Mouse (Mus musculus) testis, adult 2 months (tissue): ENCODE results near the gene Il18bp. TPM values are rescaled to one million over a fixed set of nuclear protein-coding genes. Genes with fewer than 3 reads are reported as not detected.
"Not testable (repeated sequence)": the region's sequence is repeated elsewhere in the genome, so short reads cannot be mapped to it uniquely, and the experiment has no call there.

ENCODE experiments used
- H3K27ac ChIP-seq: fragments of 200-500 bp; 2 replicates; pipeline ENCODE4 v1.5.1; 2012; ENCODE audit warnings: low read depth, low read length; ENCODE audit not compliant: control insufficient read depth, insufficient read depth
- H3K27me3 ChIP-seq: fragments of 200-500 bp; 2 replicates; pipeline ENCODE4 v1.6.1; 2012; ENCODE audit warnings: mild to moderate bottlenecking, low read length, moderate library complexity; ENCODE audit not compliant: control insufficient read depth, insufficient read depth
- H3K36me3 ChIP-seq: fragments of 200-500 bp; 2 replicates; pipeline ENCODE4 v1.6.1; 2012; ENCODE audit warnings: mild to moderate bottlenecking, low read length; ENCODE audit not compliant: control insufficient read depth, insufficient read depth
- H3K4me1 ChIP-seq: fragments of 200-500 bp; 2 replicates; pipeline ENCODE4 v1.6.1; 2012; ENCODE audit warnings: low read length; ENCODE audit not compliant: control insufficient read depth, insufficient read depth
- H3K4me3 ChIP-seq: fragments of 200-500 bp; 2 replicates; pipeline ENCODE4 v1.5.1; 2012; ENCODE audit warnings: low read depth, mild to moderate bottlenecking, low read length, moderate library complexity, mixed read lengths; ENCODE audit not compliant: control insufficient read depth
- CTCF ChIP-seq: fragments of 200-500 bp; IDR thresholded peaks from 2 replicates; pipeline ENCODE4 v1.5.1; 2012; ENCODE audit warnings: low read depth, mild to moderate bottlenecking, inconsistent platforms, low read length, moderate library complexity; ENCODE audit not compliant: control insufficient read depth, insufficient read depth, insufficient replicate concordance
- POLR2A ChIP-seq: fragments of 200-500 bp; IDR thresholded peaks from 2 replicates; pipeline ENCODE4 v1.6.1; 2012; ENCODE audit warnings: low read depth, mild to moderate bottlenecking, inconsistent platforms, low read length, moderate library complexity; ENCODE audit not compliant: control insufficient read depth
- polyA plus RNA-seq: library from polyadenylated mRNA; depleted of rRNA; stranded (reverse); fragments of >200 nt; gene quantifications from 2 replicates; pipeline ENCODE4 v1.2.3, GENCODE M21; 2012; rRNA removed

Gene Il18bp
- polyA plus RNA-seq = 3.3 and 4.2 TPM in 2 replicates

DNA sequence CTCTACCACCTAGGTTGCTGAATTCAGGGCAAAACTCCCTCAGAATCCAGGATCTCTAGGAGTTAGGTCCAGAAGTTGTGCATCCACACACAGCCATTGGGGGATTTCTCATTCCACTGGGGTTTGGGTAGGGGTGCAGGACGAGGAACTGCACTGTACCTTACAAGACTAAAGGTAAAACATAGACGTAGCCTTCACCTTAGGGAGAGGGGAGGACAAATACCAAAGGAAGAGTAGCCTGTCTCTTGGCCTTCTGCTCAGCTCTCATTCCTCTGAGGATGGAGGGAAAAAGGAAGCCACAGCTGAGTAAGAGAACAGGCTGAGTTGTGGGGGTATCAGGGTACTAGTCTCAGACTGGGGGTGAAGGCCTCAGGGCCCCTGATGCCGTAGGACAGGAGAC, at the start of gene Il18bp:
Il18bp (minus strand) TSS at position 101 of the 400 bp plus-strand sequence.
- H3K36me3 ChIP-seq = no peaks in the 10 kb centered on the region; the same call in 1 of the 2 replicates
- H3K27me3 ChIP-seq = no peaks in the 10 kb centered on the region
- no peak for TF ChIP-seq POLR2A
- no peak for TF ChIP-seq CTCF

DNA sequence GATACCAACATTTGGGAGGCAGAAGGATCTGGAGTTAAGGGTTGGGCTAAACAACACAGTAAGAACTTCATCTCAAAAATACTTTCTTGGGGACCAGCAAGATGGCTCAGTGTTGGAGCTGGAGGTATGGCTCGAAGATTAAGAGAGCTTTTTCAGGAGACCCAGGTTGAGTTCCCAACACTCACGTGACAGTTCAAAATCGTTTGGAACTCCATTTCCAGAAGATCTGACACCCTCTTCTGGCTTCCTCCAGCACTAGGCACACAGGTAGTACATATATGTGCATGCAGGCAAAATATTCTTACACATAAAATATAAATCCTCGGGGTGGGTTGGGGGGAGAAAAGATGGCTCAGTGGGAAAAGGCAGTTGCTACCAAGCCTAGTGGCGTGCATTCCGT, 47.9 kb upstream of the Il18bp start:
- peaks cover 4% of the 10 kb centered on the region for H3K4me1 ChIP-seq
- no peaks in the 10 kb centered on the region for H3K27me3 ChIP-seq
- peak overlapping the region; percentile 76 for H3K4me3 ChIP-seq
- 0 out of 2 replicates have a peak overlapping the region, but pooled peaks have one; percentile 29 for H3K27ac ChIP-seq
- TF ChIP-seq POLR2A (no peak), CTCF (no peak)
- no peaks in the 10 kb centered on the region for H3K36me3 ChIP-seq

More for the DNA sequence above, at the start of gene Il18bp:
- Histone ChIP-seq H3K4me1 (no peaks in the 10 kb centered on the region), H3K27ac (no peak within 1 kb of the TSS; the same call in 1 of the 2 replicates), H3K4me3 (no peak within 1 kb of the TSS)

DNA sequence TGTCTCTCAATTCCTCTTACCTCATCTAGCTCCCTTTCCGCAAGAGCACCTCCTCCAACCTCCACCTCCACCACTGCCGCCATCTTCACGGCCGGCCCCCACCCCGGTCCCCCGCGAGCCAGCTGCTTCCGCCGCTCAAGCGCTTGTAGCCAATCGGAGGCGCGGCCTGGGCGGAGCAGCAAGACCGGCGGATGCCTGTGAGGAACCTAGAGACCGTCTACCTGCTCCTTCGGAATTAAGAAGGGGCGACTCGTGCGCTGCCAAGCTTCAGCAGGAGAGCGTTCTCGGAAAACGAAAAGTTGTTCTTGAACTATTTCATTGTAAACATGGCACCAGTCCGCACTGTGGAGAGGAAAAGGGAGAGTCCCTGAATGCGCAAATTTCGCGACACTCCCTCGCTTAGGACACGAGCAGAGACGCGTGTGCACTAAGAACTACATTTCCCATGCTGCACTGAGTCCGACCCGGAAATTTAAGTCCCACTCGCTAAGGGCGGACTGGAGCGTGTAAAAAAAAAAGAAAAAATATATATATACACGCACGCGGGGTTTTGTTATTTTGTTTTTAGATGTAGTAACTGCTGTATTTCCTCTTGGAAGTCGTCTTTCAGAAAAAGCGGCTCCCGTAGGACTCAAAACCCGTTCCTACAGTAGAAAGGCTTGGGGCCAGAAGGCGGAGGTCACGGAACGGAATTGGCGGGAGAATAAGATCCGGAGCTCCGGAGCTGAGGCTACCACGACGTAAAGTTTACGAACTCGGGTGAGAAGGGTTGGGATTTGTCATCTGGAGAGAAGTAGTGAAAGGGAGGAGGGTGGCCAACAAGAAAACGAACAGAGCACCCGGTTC, 46.8 kb upstream of the Il18bp start, which contains the start of the genes Rnf121, Xndc1 and Xntrpc:
Rnf121 (minus strand) TSS at position 424 of the 846 bp plus-strand sequence.
Xndc1 (plus strand) TSS at position 466 of the 846 bp plus-strand sequence.
Xntrpc (plus strand) TSS at position 668 of the 846 bp plus-strand sequence.
- peak within 1 kb of the TSS; percentile 88 for H3K27ac ChIP-seq
- H3K4me1 ChIP-seq = peaks cover 4% of the 10 kb centered on the region

DNA sequence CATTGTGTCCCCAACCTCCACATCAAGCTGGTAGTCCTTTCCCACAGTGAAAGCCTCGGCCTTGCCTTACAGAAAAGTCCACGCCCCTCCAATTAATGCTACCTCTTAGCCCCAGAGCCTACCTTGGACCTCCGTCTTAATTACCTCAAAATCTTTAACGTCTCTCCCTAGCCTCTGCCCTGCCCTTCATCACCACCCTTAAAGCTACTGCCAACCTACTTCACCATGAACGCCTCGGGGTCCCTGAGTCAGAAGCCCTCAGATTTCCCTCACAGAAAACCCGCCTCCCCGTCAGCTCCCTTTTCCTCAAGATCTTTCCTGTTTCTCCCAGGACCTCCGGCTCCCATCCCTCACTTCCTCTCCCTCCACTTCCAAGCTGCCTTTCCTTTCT, 46.2 kb upstream of the Il18bp start:
- Histone ChIP-seq H3K4me1 (peaks cover 4% of the 10 kb centered on the region), H3K4me3 (peak overlapping the region; percentile 87), H3K27ac (peak overlapping the region; percentile 78), H3K27me3 (no peaks in the 10 kb centered on the region), H3K36me3 (no peaks in the 10 kb centered on the region)
- TF ChIP-seq POLR2A (no peak), CTCF (no peak)

More for the DNA sequence above, 46.8 kb upstream of the Il18bp start, which contains the start of the genes Rnf121, Xndc1 and Xntrpc:
- Histone ChIP-seq H3K4me3 (peak within 1 kb of the TSS; percentile 87), H3K27me3 (no peaks in the 10 kb centered on the region), H3K36me3 (no peaks in the 10 kb centered on the region)
- TF ChIP-seq CTCF (no peak), POLR2A (peak; percentile 77)

DNA sequence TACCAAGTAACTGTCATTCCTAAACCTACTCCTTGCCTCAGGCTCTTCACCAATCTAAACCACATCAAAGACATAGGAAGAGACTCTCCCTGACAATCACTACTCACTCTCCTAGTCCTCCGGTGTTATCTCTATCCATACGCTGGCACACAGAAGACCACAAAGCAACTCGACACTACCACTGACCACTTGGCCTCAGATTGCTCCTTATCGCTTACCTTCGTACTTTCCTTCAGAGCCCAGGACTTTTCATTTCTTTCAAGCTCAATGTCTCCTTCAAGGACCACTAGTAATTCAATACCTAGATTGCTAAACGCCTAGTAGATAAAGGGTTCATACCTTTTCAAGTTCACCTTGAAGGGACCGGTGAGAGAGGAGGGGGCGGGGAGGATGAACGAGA, 45.4 kb upstream of the Il18bp start:
- Histone ChIP-seq H3K36me3 (no peaks in the 10 kb centered on the region), H3K27ac (no peak overlapping the region), H3K4me3 (peak overlapping the region; percentile 87), H3K4me1 (peaks cover 4% of the 10 kb centered on the region), H3K27me3 (no peaks in the 10 kb centered on the region)
- TF ChIP-seq POLR2A = no peak

DNA sequence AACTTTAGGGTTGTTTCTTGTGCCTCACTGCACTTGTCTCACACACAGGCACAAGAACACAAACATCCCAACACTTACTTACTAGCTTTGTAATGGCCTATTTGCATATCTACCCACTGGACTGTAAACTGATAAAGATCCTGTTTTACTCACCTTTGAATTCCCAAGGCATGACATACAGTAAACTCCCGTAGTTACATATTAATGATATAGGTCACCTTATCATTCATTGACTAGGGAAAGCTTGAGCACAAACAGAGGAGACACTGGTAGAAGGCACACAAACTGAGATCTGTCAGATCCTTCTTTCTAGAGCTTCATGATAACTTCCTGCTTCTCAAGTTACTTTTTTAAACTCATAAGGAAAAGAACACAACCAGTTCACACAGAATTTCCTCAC, 43.7 kb upstream of the Il18bp start:
- no peaks in the 10 kb centered on the region for H3K36me3 ChIP-seq
- H3K4me3 ChIP-seq = no peak overlapping the region
- peaks cover 4% of the 10 kb centered on the region for H3K4me1 ChIP-seq
- no peaks in the 10 kb centered on the region for H3K27me3 ChIP-seq
- no peak for TF ChIP-seq POLR2A
- no peak for TF ChIP-seq CTCF
- H3K27ac ChIP-seq = no peak overlapping the region

DNA sequence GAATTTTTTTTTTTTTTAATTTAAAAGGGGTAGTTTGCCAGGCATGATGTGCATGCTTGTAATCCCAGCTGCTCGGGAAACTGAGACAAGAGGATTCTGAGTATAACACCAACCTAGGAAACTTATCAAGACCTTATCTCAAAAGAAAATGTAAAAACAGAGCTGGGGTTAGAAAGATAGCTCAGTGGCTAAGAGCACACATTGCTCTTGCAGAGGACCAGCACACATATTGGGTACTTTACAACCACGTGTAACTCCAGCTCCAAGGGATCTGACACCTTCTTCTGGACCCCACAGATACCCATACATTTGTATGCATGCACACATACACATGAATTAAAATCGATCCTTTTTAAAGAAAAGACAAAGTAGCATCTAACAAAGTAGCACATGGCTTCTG, 42.9 kb upstream of the Il18bp start:
- Histone ChIP-seq H3K4me3 (no peak overlapping the region), H3K4me1 (peaks cover 2% of the 10 kb centered on the region; the same call in 1 of the 2 replicates), H3K27ac (no peak overlapping the region), H3K27me3 (no peaks in the 10 kb centered on the region), H3K36me3 (no peaks in the 10 kb centered on the region)
- no peak for TF ChIP-seq POLR2A
- TF ChIP-seq CTCF = no peak

DNA sequence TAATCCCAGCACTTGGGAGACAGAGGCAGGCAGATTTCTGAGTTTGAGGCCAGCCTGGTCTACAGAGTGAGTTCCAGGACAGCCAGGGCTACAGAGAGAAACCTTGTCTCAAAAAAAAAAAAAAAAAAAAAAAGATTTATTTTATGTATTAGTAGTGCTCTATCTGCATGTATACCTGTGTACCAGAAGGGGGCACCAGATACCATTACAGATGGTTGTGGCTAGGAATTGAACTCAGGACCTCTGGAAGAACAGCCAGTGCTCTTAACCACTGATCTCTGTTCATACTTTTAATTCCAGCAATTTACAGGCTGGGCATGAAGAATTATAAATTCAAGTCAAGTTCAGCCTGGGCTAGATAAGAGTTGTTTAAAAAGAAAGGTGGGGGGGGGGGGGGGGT, 30.0 kb upstream of the Il18bp start:
- H3K27me3 ChIP-seq, H3K4me3 ChIP-seq, H3K27ac ChIP-seq, H3K4me1 ChIP-seq, H3K36me3 ChIP-seq: not testable (repeated sequence)
